Mouse (Mus musculus) forebrain, embryonic 14.5 days (tissue): Measurements from ENCODE around the gene Dhrs1. TPM values are rescaled to one million over a fixed set of nuclear protein-coding genes. Genes with fewer than 3 reads are reported as not detected.
A peak's percentile ranks its signal among the peaks of the same experiment; 100 is the strongest.

Source experiments
- ATAC-seq: fragments of 200-750 bp; cut with Nextera tagmentation; 2 replicates; pipeline ENCODE4 v1.8.0; 2017; ENCODE audit warnings: mild to moderate bottlenecking, moderate library complexity
- DNase-seq: peaks from one replicate; pipeline ENCODE4 v3.0.0-alpha.2; 2015; ENCODE audit warnings: low spot score
- H3K27ac ChIP-seq: fragments of 300-500 bp; sonication (generic); 2 replicates; pipeline ENCODE4 v1.5.1; 2014; ENCODE audit warnings: low read depth, mild to moderate bottlenecking, control low read depth, low read length, moderate library complexity
- H3K27me3 ChIP-seq: fragments of 300-500 bp; sonication (generic); replicated peaks from 2 replicates; pipeline ENCODE4 v1.6.1; 2014; ENCODE audit warnings: low read length, control low read depth, mixed read lengths; ENCODE audit not compliant: control insufficient read depth, insufficient read depth
- H3K36me3 ChIP-seq: fragments of 300-500 bp; sonication (generic); 2 replicates; pipeline ENCODE4 v1.6.1; 2014; ENCODE audit warnings: low read length, control low read depth; ENCODE audit not compliant: control insufficient read depth, insufficient read depth
- H3K4me1 ChIP-seq: fragments of 300-500 bp; sonication (generic); 2 replicates; pipeline ENCODE4 v1.6.1; 2014; ENCODE audit warnings: antibody characterized with exemption, low read length, control low read depth; ENCODE audit not compliant: control insufficient read depth, insufficient read depth
- H3K4me2 ChIP-seq: fragments of 300-500 bp; sonication (generic); 2 replicates; pipeline ENCODE4 v1.6.1; 2014; ENCODE audit warnings: mild to moderate bottlenecking, control low read depth, low read length
- H3K4me3 ChIP-seq: fragments of 300-500 bp; sonication (generic); 2 replicates; pipeline ENCODE4 v1.5.1; 2014; ENCODE audit warnings: low read depth, low read length, control low read depth
- H3K9ac ChIP-seq: fragments of 300-500 bp; sonication (generic); 2 replicates; pipeline ENCODE4 v1.6.1; 2014; ENCODE audit warnings: mild to moderate bottlenecking, low read length, control low read depth, moderate library complexity
- H3K9me3 ChIP-seq: fragments of 300-500 bp; sonication (generic); replicated peaks from 2 replicates; pipeline ENCODE4 v1.6.1; 2016; ENCODE audit warnings: low read length, control low read depth, mixed read lengths; ENCODE audit not compliant: control insufficient read depth
- WGBS: fragments of 180-500 bp; shearing (Covaris S2); extraction: QIAGEN DNeasy Blood & Tissue Kit; methylation state at CpG from one replicate; pipeline ENCODE4 v1.1.7; 2014; 5-methylcytosine and 5-hydroxymethylcytosine counted together
- polyA plus RNA-seq: library from polyadenylated mRNA; unstranded; fragments of >200 nt; fragmentation: Nextera tagmentation; extraction: Ambion mirVana; gene quantifications from 2 replicates; pipeline ENCODE4 v1.2.1, GENCODE M21; 2014

The Dhrs1 gene
- 83.8 and 84.4 TPM in 2 replicates for polyA plus RNA-seq

GRCm38 (mm10) chr14:55745180-55745860 lies at the start of gene Dhrs1, which contains the start of gene Nop9:
Gene Dhrs1, minus strand, starts transcription at chr14:55745690.
Gene Nop9, plus strand, starts transcription at chr14:55745693.
- ATAC-seq = peak; percentile 80
- peak; percentile 83 for DNase-seq
- H3K4me1 ChIP-seq = peaks cover 16% of the 10 kb centered on the region
- H3K9me3 ChIP-seq = no peaks in the 10 kb centered on the region
- H3K36me3 ChIP-seq = peaks cover 21% of the 10 kb centered on the region
- H3K4me2 ChIP-seq = peak within 1 kb of the TSS; percentile 93
- H3K27ac ChIP-seq = peak within 1 kb of the TSS; percentile 46; the same call in 1 of the 2 replicates
- 2% methylated on average over 47 of the region's 48 CpGs for WGBS
- peak within 1 kb of the TSS; percentile 86 for H3K9ac ChIP-seq
- H3K27me3 ChIP-seq = no peaks in the 10 kb centered on the region
- H3K4me3 ChIP-seq = peak within 1 kb of the TSS; percentile 80

GRCm38 (mm10) chr14:55793946-55794345 lies 48.5 kb upstream of the Dhrs1 start:
- ATAC-seq = no peak
- H3K36me3 ChIP-seq = no peaks in the 10 kb centered on the region

GRCm38 (mm10) chr14:55793461-55793860 lies 48.0 kb upstream of the Dhrs1 start:
- WGBS = 75% methylated on average over 2 of the region's 2 CpGs
- DNase-seq (no peak), ATAC-seq (no peak)
- H3K36me3 ChIP-seq = no peaks in the 10 kb centered on the region
- H3K27me3 ChIP-seq = peaks cover 16% of the 10 kb centered on the region
- no peaks in the 10 kb centered on the region for H3K9me3 ChIP-seq
- H3K27ac ChIP-seq = no peak overlapping the region
- H3K4me2 ChIP-seq = no peak overlapping the region
- no peaks in the 10 kb centered on the region for H3K4me1 ChIP-seq
- no peak overlapping the region for H3K4me3 ChIP-seq
- H3K9ac ChIP-seq = no peak overlapping the region

More at GRCm38 (mm10) chr14:55793946-55794345, 48.5 kb upstream of the Dhrs1 start:
- H3K9me3 ChIP-seq = no peaks in the 10 kb centered on the region
- H3K4me3 ChIP-seq = no peak overlapping the region
- H3K27ac ChIP-seq = no peak overlapping the region
- no peak for DNase-seq
- no peak overlapping the region for H3K9ac ChIP-seq
- no peaks in the 10 kb centered on the region for H3K4me1 ChIP-seq
- WGBS = 65% methylated on average over 2 of the region's 2 CpGs
- H3K27me3 ChIP-seq = peaks cover 11% of the 10 kb centered on the region
- H3K4me2 ChIP-seq = no peak overlapping the region

- DNase-seq = no peak
These were observed 43.0 kb upstream of the Dhrs1 start, which contains the start of gene Ripk3 for GRCm38 (mm10) chr14:55788256-55789050. Gene Ripk3, minus strand, starts transcription at chr14:55788865.

GRCm38 (mm10) chr14:55787731-55788130 lies 42.2 kb upstream of the Dhrs1 start:
- Histone ChIP-seq H3K27me3 (peaks cover 56% of the 10 kb centered on the region), H3K4me1 (no peaks in the 10 kb centered on the region), H3K4me3 (no peak overlapping the region), H3K9me3 (no peaks in the 10 kb centered on the region), H3K4me2 (no peak overlapping the region), H3K27ac (no peak overlapping the region), H3K36me3 (no peaks in the 10 kb centered on the region), H3K9ac (no peak overlapping the region)
- WGBS = 38% methylated on average over 11 of the region's 11 CpGs
- ATAC-seq (no peak), DNase-seq (no peak)

More at GRCm38 (mm10) chr14:55788256-55789050, 43.0 kb upstream of the Dhrs1 start, which contains the start of gene Ripk3:
- no peak for ATAC-seq
- Histone ChIP-seq H3K36me3 (no peaks in the 10 kb centered on the region), H3K4me2 (peak within 1 kb of the TSS; percentile 37), H3K4me3 (peak within 1 kb of the TSS; percentile 10; the same call in 1 of the 2 replicates), H3K4me1 (no peaks in the 10 kb centered on the region), H3K9me3 (no peaks in the 10 kb centered on the region), H3K27me3 (peaks cover 51% of the 10 kb centered on the region), H3K27ac (no peak within 1 kb of the TSS), H3K9ac (peak within 1 kb of the TSS; percentile 10; the same call in 1 of the 2 replicates)
- WGBS = 5% methylated on average over 40 of the region's 40 CpGs

- Histone ChIP-seq H3K27ac (no peak overlapping the region), H3K9ac (no peak overlapping the region), H3K4me1 (no peaks in the 10 kb centered on the region), H3K27me3 (peaks cover 62% of the 10 kb centered on the region), H3K9me3 (no peaks in the 10 kb centered on the region), H3K4me2 (no peak overlapping the region), H3K4me3 (no peak overlapping the region), H3K36me3 (no peaks in the 10 kb centered on the region)
- DNase-seq (no peak), ATAC-seq (no peak)
- WGBS = 23% methylated on average over 6 of the region's 6 CpGs
These were observed 39.7 kb upstream of the Dhrs1 start for GRCm38 (mm10) chr14:55785195-55785594.

- H3K9ac ChIP-seq = no peak within 1 kb of the TSS; the same call in 1 of the 2 replicates
- H3K36me3 ChIP-seq = no peaks in the 10 kb centered on the region
- peak within 1 kb of the TSS; percentile 12; the same call in 1 of the 2 replicates for H3K4me3 ChIP-seq
- ATAC-seq (no peak), DNase-seq (no peak)
- no peaks in the 10 kb centered on the region for H3K9me3 ChIP-seq
- H3K27ac ChIP-seq = no peak within 1 kb of the TSS
- peak within 1 kb of the TSS; percentile 34 for H3K4me2 ChIP-seq
- no peaks in the 10 kb centered on the region for H3K4me1 ChIP-seq
- 4% methylated on average over 13 of the region's 13 CpGs for WGBS
- H3K27me3 ChIP-seq = peaks cover 50% of the 10 kb centered on the region
These were observed 38.4 kb upstream of the Dhrs1 start, which contains the start of gene Adcy4 for GRCm38 (mm10) chr14:55783958-55784235. Gene Adcy4, minus strand, starts transcription at chr14:55784095.

GRCm38 (mm10) chr14:55783171-55783957 lies 37.9 kb upstream of the Dhrs1 start:
- Histone ChIP-seq H3K4me1 (no peaks in the 10 kb centered on the region), H3K9ac (no peak overlapping the region; the same call in 1 of the 2 replicates), H3K9me3 (no peaks in the 10 kb centered on the region), H3K4me2 (peak overlapping the region; percentile 34), H3K36me3 (no peaks in the 10 kb centered on the region), H3K27ac (no peak overlapping the region), H3K27me3 (peaks cover 45% of the 10 kb centered on the region), H3K4me3 (peak overlapping the region; percentile 12; the same call in 1 of the 2 replicates)
- ATAC-seq (no peak), DNase-seq (peak; percentile 29)
- 3% methylated on average over 29 of the region's 31 CpGs for WGBS
